Mouse (Mus musculus): ENCODE results near the gene Arsj. TPM values are rescaled to one million over a fixed set of nuclear protein-coding genes. Genes with fewer than 3 reads are reported as not detected.

Gene Arsj
- 0.68 and 1.5 TPM in 2 replicates for polyA plus RNA-seq (2015; fragmentation: Nextera tagmentation; extraction: Ambion mirVana)

DNA sequence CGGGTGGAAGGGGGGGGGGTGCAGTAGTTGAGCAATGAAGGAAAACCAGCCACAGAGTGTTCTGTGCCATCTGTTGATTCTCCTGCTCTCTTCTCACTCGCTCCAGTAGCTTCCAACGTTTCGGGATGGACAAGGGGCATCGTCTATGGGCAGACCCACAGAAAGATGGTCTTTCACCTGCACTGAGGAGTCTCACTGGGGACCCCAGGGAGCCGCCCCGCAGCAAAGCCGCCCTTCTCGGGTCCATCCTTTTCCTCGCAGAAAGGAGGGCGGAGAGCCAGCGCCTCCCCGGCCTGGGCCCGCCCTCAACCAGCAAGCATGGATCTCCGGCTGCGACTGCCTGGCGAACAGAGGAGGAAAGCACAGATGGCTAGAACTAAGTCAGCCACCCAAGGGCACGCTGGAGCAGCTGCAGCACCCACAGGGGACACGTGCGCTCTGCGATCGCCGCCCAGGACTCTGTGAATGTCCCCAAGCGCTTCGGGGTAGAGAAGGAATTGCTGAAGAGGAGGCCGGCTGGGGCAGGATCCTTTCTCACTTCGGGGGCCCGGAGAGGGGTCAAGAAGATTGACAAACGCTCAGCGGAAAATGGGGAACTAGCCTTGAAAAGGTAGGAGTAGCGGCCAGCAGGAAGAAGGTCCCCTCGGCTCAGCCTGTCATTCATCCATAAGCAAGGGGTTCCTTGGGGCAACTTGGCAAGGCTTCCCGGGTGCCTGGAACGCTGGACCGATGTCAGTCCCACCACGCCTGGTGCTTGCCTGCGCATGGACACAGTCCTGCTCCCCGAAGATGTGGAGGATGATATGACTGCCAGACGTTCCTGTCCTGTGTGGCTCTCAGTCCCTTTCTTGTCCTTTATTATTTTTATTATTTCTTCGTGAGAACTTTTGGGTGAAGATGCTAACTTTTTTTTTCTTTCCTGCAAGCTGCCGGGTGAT, at the start of gene Arsj:
Gene Arsj (plus strand): TSS at position 117 of the 938 bp plus-strand sequence.
- Histone ChIP-seq H3K27ac (ENCODE audit: low read length) (no peak within 1 kb of the TSS), H3K4me1 (ENCODE audit: insufficient read depth, low read depth, low read length) (no peaks in the 10 kb centered on the region), H3K9ac (replicated peaks; ENCODE audit: low read depth) (0 out of 2 replicates have a peak within 1 kb of the TSS, but pooled peaks have one; percentile 19), H3K9me3 (ENCODE audit: low read length) (no peaks in the 10 kb centered on the region), H3K36me3 (ENCODE audit: insufficient read depth, low read length) (no peaks in the 10 kb centered on the region), H3K4me3 (ENCODE audit: low read depth, low read length) (peak within 1 kb of the TSS; percentile 35), H3K27me3 (replicated peaks; ENCODE audit: insufficient read depth, low read length) (no peaks in the 10 kb centered on the region), H3K4me2 (replicated peaks; ENCODE audit: low read depth, low read length) (peak within 1 kb of the TSS; percentile 70)
- TF ChIP-seq EP300 (IDR thresholded peaks at IDR 0.05) = no peak
- TF ChIP-seq CTCF (IDR thresholded peaks at IDR 0.05) = no peak
- 10% methylated on average over 39 of the region's 41 CpGs for WGBS
- DNase-seq (ENCODE audit: low spot score) (peak; percentile 50), ATAC-seq (peak; percentile 78)

DNA sequence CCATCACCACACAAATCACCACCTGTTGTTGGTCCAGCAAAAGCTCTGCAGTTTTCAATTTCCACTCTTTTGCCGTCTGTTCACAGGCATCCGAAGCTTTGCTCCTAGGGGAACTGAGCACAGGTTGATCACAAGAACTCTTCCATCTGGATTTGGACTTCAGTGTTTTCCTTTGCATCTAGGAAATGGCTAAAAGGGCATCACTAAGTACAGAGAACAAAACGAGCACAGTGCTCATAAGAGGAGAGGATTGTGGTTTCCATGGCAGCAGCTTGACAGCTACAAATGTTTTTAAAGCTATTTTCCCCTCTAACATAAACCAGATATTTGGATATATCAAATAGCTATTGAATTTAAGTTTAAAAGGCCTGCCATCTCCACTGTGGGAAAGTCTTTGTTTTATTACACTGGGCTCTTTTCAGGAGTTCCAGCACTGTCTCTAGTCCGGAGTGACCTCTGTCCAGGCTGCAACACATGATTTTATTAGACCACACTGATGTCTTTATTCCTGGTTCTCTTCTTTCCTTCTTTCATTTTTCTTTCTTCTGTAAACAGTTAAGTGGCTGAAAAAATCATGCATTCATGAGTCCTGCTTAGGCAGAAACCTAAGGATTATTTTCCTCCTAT, 38.5 kb upstream of the Arsj start:
- no peak overlapping the region for H3K4me3 ChIP-seq (ENCODE audit: low read depth, low read length)
- H3K9me3 ChIP-seq (ENCODE audit: low read length) = no peaks in the 10 kb centered on the region
- no peaks in the 10 kb centered on the region for H3K36me3 ChIP-seq (ENCODE audit: insufficient read depth, low read length)
- H3K9ac ChIP-seq (replicated peaks; ENCODE audit: low read depth) = no peak overlapping the region
- H3K4me2 ChIP-seq (replicated peaks; ENCODE audit: low read depth, low read length) = no peak overlapping the region
- no peak overlapping the region for H3K27ac ChIP-seq (ENCODE audit: low read length)
- H3K27me3 ChIP-seq (replicated peaks; ENCODE audit: insufficient read depth, low read length) = no peaks in the 10 kb centered on the region
- WGBS = 65% methylated on average over 4 of the region's 4 CpGs
- ATAC-seq (no peak), DNase-seq (ENCODE audit: low spot score) (no peak)
- no peak for TF ChIP-seq CTCF (IDR thresholded peaks at IDR 0.05)
- TF ChIP-seq EP300 (IDR thresholded peaks at IDR 0.05) = no peak
- no peaks in the 10 kb centered on the region for H3K4me1 ChIP-seq (ENCODE audit: insufficient read depth, low read depth, low read length)

GRCm38 (mm10) chr3:126325891-126326627, 37.4 kb upstream of the Arsj start:
- ATAC-seq (peak; percentile 50; the same call in 1 of the 2 replicates), DNase-seq (ENCODE audit: low spot score) (peak; percentile 53)
- 55% methylated on average over 4 of the region's 4 CpGs for WGBS

DNA sequence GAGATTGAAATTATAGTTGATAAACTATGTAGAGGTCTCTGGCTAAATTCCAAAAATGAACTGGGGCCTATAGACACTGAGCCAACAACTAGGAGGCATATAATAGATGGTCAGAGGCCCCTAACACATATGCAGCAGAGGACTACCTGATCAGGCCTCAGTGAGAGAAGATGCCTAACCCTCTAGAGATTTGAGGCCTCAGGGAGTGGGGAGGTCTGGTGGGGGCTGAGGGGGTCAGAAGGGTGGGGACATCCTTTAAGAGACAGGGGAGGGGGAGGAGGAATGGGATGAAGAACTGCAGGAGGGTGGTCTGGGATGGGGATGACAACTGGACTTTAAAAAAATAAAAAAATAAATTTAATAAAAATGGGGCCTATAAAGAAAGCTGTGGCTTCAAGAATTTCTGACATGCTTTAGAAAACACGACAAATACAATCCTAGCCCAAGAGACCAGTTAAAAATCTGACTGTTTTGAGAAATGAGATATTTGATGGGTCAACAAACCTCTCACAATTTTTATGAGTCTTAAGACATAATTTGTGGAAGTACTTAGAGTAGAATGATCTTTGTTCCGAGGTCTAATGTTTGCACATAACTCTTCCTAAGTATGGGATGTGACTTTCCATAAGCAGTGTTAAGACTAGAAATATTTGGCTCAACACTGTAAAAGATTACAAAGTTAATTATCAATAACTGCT, 36.7 kb upstream of the Arsj start:
- H3K4me1 ChIP-seq (ENCODE audit: insufficient read depth, low read depth, low read length) = no peaks in the 10 kb centered on the region
- no peak overlapping the region for H3K4me2 ChIP-seq (replicated peaks; ENCODE audit: low read depth, low read length)
- no peak for TF ChIP-seq CTCF (IDR thresholded peaks at IDR 0.05)
- TF ChIP-seq EP300 (IDR thresholded peaks at IDR 0.05) = no peak
- no peak overlapping the region for H3K4me3 ChIP-seq (ENCODE audit: low read depth, low read length)
- no peak overlapping the region for H3K27ac ChIP-seq (ENCODE audit: low read length)
- no peaks in the 10 kb centered on the region for H3K9me3 ChIP-seq (ENCODE audit: low read length)
- 49% methylated on average over 2 of the region's 2 CpGs for WGBS
- H3K36me3 ChIP-seq (ENCODE audit: insufficient read depth, low read length) = no peaks in the 10 kb centered on the region
- H3K9ac ChIP-seq (replicated peaks; ENCODE audit: low read depth) = no peak overlapping the region
- no peak for ATAC-seq
- DNase-seq (ENCODE audit: low spot score) = no peak
- no peaks in the 10 kb centered on the region for H3K27me3 ChIP-seq (replicated peaks; ENCODE audit: insufficient read depth, low read length)

More at GRCm38 (mm10) chr3:126325891-126326627, 37.4 kb upstream of the Arsj start:
- H3K9me3 ChIP-seq (ENCODE audit: low read length) = no peaks in the 10 kb centered on the region
- H3K27me3 ChIP-seq (replicated peaks; ENCODE audit: insufficient read depth, low read length) = no peaks in the 10 kb centered on the region
- no peak overlapping the region for H3K27ac ChIP-seq (ENCODE audit: low read length)
- no peak overlapping the region for H3K4me2 ChIP-seq (replicated peaks; ENCODE audit: low read depth, low read length)
- no peak overlapping the region for H3K9ac ChIP-seq (replicated peaks; ENCODE audit: low read depth)
- no peak for TF ChIP-seq CTCF (IDR thresholded peaks at IDR 0.05)
- TF ChIP-seq EP300 (IDR thresholded peaks at IDR 0.05) = no peak
- no peak overlapping the region for H3K4me3 ChIP-seq (ENCODE audit: low read depth, low read length)
- no peaks in the 10 kb centered on the region for H3K36me3 ChIP-seq (ENCODE audit: insufficient read depth, low read length)
- no peaks in the 10 kb centered on the region for H3K4me1 ChIP-seq (ENCODE audit: insufficient read depth, low read depth, low read length)

- H3K36me3 ChIP-seq (ENCODE audit: insufficient read depth, low read length) = no peaks in the 10 kb centered on the region
- no peaks in the 10 kb centered on the region for H3K4me1 ChIP-seq (ENCODE audit: insufficient read depth, low read depth, low read length)
- 37% methylated on average over 4 of the region's 4 CpGs for WGBS
- H3K27ac ChIP-seq (ENCODE audit: low read length) = no peak overlapping the region
- H3K27me3 ChIP-seq (replicated peaks; ENCODE audit: insufficient read depth, low read length) = no peaks in the 10 kb centered on the region
- no peak overlapping the region for H3K4me3 ChIP-seq (ENCODE audit: low read depth, low read length)
- DNase-seq (ENCODE audit: low spot score) = peak; percentile 62
- ATAC-seq = peak; percentile 64
- no peak overlapping the region for H3K9ac ChIP-seq (replicated peaks; ENCODE audit: low read depth)
- no peak overlapping the region for H3K4me2 ChIP-seq (replicated peaks; ENCODE audit: low read depth, low read length)
- TF ChIP-seq EP300 (IDR thresholded peaks at IDR 0.05) (peak; percentile 80), CTCF (IDR thresholded peaks at IDR 0.05) (no peak)
- H3K9me3 ChIP-seq (ENCODE audit: low read length) = no peaks in the 10 kb centered on the region
These were observed 28.2 kb upstream of the Arsj start for GRCm38 (mm10) chr3:126335329-126335728.

Measured in lung, postnatal 0 days (tissue).